Mouse (Mus musculus): ENCODE data around the gene Rxrb. TPM values are rescaled to one million over a fixed set of nuclear protein-coding genes. Genes with fewer than 3 reads are reported as not detected.
A peak's percentile ranks its signal among the peaks of the same experiment; 100 is the strongest.

The Rxrb gene
- polyA plus RNA-seq, 1 experiment: 63.2 TPM

GRCm38 (mm10) chr17:34003426-34003825, 28.2 kb upstream of the Rxrb start:
- peak; percentile 62 for TF ChIP-seq CTCF (IDR thresholded peaks at IDR 0.05; ENCODE audit: insufficient read depth, low read length)
- TF ChIP-seq POLR2A (IDR thresholded peaks at IDR 0.05; ENCODE audit: borderline replicate concordance, extremely low read depth, low read depth, low read length): no peak
- no peak overlapping the region for H3K4me3 ChIP-seq (replicated peaks; ENCODE audit: extremely low read depth, low read depth, low read length)
- H3K4me1 ChIP-seq (ENCODE audit: control insufficient read depth, insufficient read depth, low read length): peaks cover 4% of the 10 kb centered on the region; the same call in 1 of the 2 replicates
- WGBS: 2% methylated on average over 5 of the region's 5 CpGs
- peak; percentile 40 for DNase-seq

DNA sequence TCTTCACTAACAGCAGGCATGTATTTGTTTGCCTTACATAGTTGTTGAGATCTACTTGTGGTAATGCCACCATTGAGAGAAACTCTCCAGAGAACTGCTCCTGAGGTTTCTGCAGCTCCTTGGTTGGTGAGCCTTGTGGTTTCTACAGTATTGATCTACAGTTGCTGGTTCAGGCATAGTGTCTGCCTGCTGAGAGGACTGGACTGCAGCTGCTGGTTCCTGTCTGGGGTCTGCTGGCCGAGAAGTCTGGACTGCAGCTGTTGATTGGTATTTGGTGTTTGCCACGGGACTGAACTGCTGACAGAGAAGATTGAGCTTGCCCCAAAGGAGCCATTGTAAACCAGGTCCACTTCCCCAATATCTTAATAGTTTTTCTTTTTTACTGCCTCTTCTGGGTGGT, 25.0 kb upstream of the Rxrb start:
- TF ChIP-seq CTCF (IDR thresholded peaks at IDR 0.05; ENCODE audit: insufficient read depth, low read length) (no peak), POLR2A (IDR thresholded peaks at IDR 0.05; ENCODE audit: borderline replicate concordance, extremely low read depth, low read depth, low read length) (no peak)
- DNase-seq: no peak
- WGBS: 39% methylated on average over 2 of the region's 2 CpGs
- H3K4me1 ChIP-seq (ENCODE audit: control insufficient read depth, insufficient read depth, low read length): no peaks in the 10 kb centered on the region
- no peak overlapping the region for H3K4me3 ChIP-seq (replicated peaks; ENCODE audit: extremely low read depth, low read depth, low read length)

GRCm38 (mm10) chr17:34010156-34010555, 21.5 kb upstream of the Rxrb start:
- no peak overlapping the region for H3K4me3 ChIP-seq (replicated peaks; ENCODE audit: extremely low read depth, low read depth, low read length)
- no peak for DNase-seq
- no peaks in the 10 kb centered on the region for H3K4me1 ChIP-seq (ENCODE audit: control insufficient read depth, insufficient read depth, low read length)
- no peak for TF ChIP-seq POLR2A (IDR thresholded peaks at IDR 0.05; ENCODE audit: borderline replicate concordance, extremely low read depth, low read depth, low read length)
- no peak for TF ChIP-seq CTCF (IDR thresholded peaks at IDR 0.05; ENCODE audit: insufficient read depth, low read length)
- 68% methylated on average over 5 of the region's 5 CpGs for WGBS

DNA sequence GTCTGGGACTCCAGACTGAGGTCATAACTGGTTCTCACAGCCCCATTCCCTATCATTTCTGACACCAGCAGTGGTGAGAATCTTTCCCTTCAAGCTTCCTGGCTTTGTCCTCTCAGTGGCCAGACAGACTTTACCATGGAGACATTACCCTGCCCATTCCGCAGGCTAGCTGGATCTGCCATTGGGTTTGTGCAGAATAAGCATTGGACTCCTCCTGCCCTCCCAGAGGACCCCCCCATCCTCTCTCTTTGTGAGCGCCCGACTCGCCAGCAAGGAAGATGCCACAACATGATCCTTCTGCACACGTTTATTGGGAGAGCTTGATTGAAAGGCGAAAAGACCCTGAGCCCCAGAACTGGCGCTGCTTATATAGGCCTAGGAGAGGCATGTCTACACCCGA, 18.2 kb upstream of the Rxrb start:
- 96% methylated on average over 8 of the region's 8 CpGs for WGBS
- Histone ChIP-seq H3K4me3 (replicated peaks; ENCODE audit: extremely low read depth, low read depth, low read length) (no peak overlapping the region), H3K4me1 (ENCODE audit: control insufficient read depth, insufficient read depth, low read length) (no peaks in the 10 kb centered on the region)
- TF ChIP-seq POLR2A (IDR thresholded peaks at IDR 0.05; ENCODE audit: borderline replicate concordance, extremely low read depth, low read depth, low read length) (no peak), CTCF (IDR thresholded peaks at IDR 0.05; ENCODE audit: insufficient read depth, low read length) (no peak)
- DNase-seq: no peak

DNA sequence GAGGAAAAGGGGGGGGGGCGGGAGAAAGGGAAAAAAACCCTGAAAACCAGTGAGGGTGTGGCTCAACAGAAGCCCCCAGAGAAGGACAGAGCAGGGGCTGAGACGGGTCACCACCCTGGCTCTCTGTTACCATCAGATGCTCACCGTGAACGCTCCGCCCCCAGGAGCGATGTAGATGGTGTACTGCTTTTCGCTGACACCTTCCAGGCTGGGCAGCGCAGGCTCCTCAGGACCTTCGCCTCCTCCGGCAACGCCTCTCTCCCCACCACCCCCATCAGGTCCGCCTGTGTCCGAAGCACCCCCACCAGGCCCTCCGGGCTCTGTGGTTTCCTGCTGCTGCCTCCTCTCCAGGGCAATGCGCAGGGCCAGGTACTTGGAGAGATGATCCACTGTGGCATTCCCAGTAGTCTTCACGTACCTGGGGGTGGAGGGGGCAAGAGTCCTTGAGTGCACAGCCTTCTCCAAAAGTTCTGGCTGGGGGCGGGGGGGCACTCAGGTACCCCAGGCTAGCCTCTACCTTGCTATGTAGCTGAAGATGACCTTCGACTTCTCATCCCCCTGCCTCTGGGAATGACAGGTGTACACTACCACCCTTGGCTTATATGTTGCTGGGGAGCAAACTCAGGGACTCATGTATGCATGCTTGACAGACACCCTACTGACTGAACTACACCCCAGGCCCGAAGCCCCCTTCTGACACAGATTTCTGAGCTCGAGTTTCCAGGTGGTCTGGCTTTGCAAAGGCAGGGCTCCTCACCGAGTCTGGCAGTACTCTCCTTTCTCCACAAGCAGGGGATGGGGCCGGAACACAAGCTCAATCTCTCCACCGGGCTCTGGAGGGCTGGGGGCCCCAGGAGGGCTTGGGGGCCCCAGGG, 9.8 kb upstream of the Rxrb start:
- TF ChIP-seq CTCF (IDR thresholded peaks at IDR 0.05; ENCODE audit: insufficient read depth, low read length) (no peak), POLR2A (IDR thresholded peaks at IDR 0.05; ENCODE audit: borderline replicate concordance, extremely low read depth, low read depth, low read length) (no peak)
- DNase-seq: no peak
- 94% methylated on average over 23 of the region's 23 CpGs for WGBS
- Histone ChIP-seq H3K4me3 (replicated peaks; ENCODE audit: extremely low read depth, low read depth, low read length) (no peak overlapping the region), H3K4me1 (ENCODE audit: control insufficient read depth, insufficient read depth, low read length) (peaks cover 10% of the 10 kb centered on the region; the same call in 1 of the 2 replicates)

DNA sequence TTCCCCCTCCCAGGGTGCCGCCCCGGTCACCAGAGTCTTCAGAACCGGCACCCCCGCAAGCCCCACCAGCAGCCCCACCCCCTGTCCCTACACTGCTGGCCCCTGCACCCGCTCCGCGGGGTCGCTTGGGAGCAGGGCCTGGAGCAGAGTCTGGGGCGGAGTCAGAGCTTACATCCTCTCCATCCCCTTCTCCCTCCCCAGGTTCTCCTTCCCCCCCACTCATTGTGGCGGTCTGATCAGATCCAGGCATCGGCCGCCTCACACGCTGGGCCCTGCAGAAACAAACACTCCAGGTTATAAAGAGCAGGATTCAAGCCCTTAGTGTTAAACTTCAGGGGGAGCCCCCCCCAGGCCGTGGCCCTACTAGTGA, 9.2 kb upstream of the Rxrb start:
- WGBS: 91% methylated on average over 14 of the region's 14 CpGs
- peaks cover 16% of the 10 kb centered on the region for H3K4me1 ChIP-seq (ENCODE audit: control insufficient read depth, insufficient read depth, low read length)
- TF ChIP-seq POLR2A (IDR thresholded peaks at IDR 0.05; ENCODE audit: borderline replicate concordance, extremely low read depth, low read depth, low read length) (no peak), CTCF (IDR thresholded peaks at IDR 0.05; ENCODE audit: insufficient read depth, low read length) (no peak)
- no peak for DNase-seq
- no peak overlapping the region for H3K4me3 ChIP-seq (replicated peaks; ENCODE audit: extremely low read depth, low read depth, low read length)

GRCm38 (mm10) chr17:34022987-34023386, 8.6 kb upstream of the Rxrb start:
- H3K4me1 ChIP-seq (ENCODE audit: control insufficient read depth, insufficient read depth, low read length): peaks cover 16% of the 10 kb centered on the region
- WGBS: 96% methylated on average over 20 of the region's 20 CpGs
- H3K4me3 ChIP-seq (replicated peaks; ENCODE audit: extremely low read depth, low read depth, low read length): no peak overlapping the region
- TF ChIP-seq CTCF (IDR thresholded peaks at IDR 0.05; ENCODE audit: insufficient read depth, low read length): no peak
- TF ChIP-seq POLR2A (IDR thresholded peaks at IDR 0.05; ENCODE audit: borderline replicate concordance, extremely low read depth, low read depth, low read length): no peak
- no peak for DNase-seq

DNA sequence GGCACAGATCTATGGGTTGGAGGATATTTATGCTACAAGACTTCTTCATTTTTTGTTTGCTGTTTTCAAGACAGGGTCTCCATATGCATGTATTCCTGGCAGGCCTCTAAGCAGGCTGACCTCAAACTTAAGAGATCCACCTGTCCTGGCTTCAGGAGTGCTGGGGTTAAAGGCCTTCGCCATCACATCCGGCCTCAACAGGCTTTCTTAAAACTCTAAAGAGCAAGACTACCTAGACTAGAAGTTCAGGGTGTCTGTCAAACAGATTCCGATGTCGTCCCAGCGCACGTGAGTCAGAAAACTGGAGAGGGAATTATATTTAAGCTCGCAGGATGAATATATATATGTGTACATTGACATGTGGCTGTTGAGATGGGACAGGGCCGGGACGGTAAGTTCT, 7.9 kb upstream of the Rxrb start:
- TF ChIP-seq POLR2A (IDR thresholded peaks at IDR 0.05; ENCODE audit: borderline replicate concordance, extremely low read depth, low read depth, low read length) (no peak), CTCF (IDR thresholded peaks at IDR 0.05; ENCODE audit: insufficient read depth, low read length) (no peak)
- WGBS: 56% methylated on average over 9 of the region's 9 CpGs
- peaks cover 16% of the 10 kb centered on the region for H3K4me1 ChIP-seq (ENCODE audit: control insufficient read depth, insufficient read depth, low read length)
- H3K4me3 ChIP-seq (replicated peaks; ENCODE audit: extremely low read depth, low read depth, low read length): no peak overlapping the region
- no peak for DNase-seq

- under 1% methylated on average over 58 of the region's 58 CpGs for WGBS
- H3K4me3 ChIP-seq (replicated peaks; ENCODE audit: extremely low read depth, low read depth, low read length): peak within 1 kb of the TSS; percentile 83
- DNase-seq: peak; percentile 91
- peaks cover 16% of the 10 kb centered on the region for H3K4me1 ChIP-seq (ENCODE audit: control insufficient read depth, insufficient read depth, low read length)
- TF ChIP-seq CTCF (IDR thresholded peaks at IDR 0.05; ENCODE audit: insufficient read depth, low read length) (no peak), POLR2A (IDR thresholded peaks at IDR 0.05; ENCODE audit: borderline replicate concordance, extremely low read depth, low read depth, low read length) (peak; percentile 95)
Measured at GRCm38 (mm10) chr17:34024317-34024821, 7.2 kb upstream of the Rxrb start, which contains the start of gene Ring1. Ring1 (minus strand) TSS chr17:34024680.
